Mouse (Mus musculus) adrenal gland, postnatal 10 days (tissue): ENCODE data around the gene Asxl1. TPM values are rescaled to one million over a fixed set of nuclear protein-coding genes. Genes with fewer than 3 reads are reported as not detected.

ENCODE experiments used
- DNase-seq: peaks from one replicate; pipeline ENCODE4 v3.0.0; 2021; ENCODE audit warnings: mixed read lengths
- total RNA-seq, 2 experiments: library from RNA; stranded (reverse); gene quantifications; 2 replicates each; pipeline ENCODE4 v1.2.3; 2021

The Asxl1 gene
- total RNA-seq, 2 experiments from 2014 or later: 23.5 to 30.9 TPM

DNA sequence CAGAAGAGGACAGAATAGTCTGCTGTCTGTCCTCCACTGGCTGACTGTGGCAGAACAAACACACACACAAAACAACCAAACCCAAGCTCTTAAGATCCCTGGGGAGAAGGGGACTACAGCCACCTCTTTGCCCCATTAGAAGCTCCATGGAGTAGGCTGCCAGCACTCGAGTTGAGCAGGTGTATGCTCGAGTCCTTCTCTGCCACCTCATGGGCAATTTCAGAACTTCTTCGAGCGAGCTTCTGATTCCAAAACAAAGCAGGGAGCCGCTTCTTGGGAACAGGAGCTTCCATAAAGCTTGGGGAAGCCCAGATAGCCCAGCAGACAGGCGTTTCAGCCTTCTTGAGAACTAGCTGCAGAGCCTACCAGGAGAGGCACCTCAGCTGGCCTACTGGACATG is 66.9 kb downstream of the Asxl1 start:
- DNase-seq: no peak

DNA sequence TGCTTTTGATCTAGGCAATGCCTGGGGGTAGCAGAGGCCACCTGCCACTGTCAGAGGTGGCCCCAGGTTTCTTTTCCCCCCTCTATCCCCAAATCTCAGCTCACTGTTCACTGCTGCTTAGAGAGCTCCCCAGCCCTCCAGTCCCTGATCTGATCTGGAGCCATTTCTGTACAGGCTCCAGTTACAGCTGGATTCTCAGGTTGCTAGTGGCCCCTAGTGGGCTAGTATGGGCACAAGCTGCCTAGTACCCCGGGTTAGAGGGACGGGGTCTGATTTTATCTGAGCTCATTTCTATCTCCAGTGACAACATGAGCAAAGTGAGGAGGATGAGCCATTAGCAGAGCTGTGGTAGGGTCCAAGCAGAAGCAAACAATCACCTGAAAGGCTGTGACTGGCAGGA is 69.0 kb downstream of the Asxl1 start:
- no peak for DNase-seq

DNA sequence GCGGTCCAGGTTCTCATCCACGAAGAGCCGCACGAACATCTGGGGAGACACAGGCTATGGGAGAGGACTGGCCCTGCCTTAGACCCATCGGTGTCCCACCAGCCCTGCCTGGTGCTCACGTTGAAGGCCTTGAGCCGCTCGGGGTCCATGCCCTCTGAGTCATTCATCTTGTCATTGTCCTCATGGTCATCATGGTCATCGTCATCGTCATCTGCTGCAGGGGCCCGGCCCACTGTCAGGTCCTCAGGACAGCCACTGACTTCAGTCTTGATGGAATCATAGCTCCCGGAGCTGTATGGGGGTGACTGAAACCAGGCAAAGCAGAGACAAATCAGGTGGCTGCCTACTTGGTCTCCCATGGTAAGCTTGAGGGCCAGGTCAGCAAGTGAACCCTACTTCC is 72.2 kb downstream of the Asxl1 start:
- no peak for DNase-seq

DNA sequence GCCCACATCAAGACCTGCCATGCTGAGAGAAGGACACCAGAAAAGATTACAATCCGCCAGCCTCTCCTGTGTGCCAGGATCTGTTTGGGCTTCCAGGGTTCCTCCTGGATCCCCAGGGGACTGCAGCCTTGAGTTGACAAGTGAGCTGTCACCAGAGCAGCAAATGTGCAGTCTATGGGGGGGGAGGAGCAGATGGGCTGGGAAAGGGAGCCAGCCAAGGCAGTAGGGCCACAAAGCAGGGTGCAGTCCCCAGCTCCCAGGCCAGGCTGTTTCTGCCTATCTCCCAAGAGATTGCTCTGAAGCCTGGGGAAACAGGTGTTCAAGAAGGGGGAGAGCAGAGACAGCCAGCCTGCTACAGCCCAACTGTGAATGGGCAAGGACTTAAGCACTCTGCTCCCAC is 72.8 kb downstream of the Asxl1 start:
- peak; percentile 72 for DNase-seq

DNA sequence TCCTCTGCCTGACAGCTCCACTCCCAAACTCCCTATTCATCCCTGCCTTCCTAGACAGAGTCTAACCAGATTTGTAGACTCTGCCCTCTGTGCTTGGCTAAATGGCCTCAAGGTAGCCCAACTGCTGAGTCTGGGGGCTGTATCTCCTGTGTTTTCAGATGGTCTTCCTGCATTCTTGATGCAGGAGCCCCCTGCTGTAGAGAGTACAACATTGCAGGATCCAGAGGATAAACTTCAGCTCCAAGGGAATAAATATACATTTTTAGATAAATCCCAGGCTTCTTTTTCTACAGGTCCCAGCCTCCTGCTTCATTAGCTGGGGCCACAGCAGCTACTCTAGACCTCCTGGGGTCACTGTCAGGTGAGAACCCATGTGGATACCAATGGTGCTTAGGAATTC is 75.6 kb downstream of the Asxl1 start:
- DNase-seq: no peak

DNA sequence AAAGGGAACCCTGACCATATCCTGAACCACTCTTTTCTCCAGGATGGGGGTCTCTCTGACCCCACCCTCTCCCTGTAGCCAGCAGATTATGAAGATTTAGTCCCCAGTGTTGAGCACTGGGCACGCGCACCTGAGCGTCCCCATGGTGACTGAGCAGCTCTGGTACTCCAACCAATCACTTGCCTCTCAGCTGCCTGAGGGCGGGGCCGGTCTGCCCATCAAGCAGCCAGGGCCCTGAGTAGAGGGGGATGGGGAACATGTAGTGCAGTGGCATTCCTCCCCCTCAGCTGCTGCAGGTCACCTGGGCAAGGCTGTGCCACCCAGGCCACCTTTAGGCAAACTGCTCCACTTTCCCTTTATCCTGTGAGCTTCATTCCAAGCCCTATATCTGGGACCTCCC is 76.4 kb downstream of the Asxl1 start:
- DNase-seq: no peak

DNA sequence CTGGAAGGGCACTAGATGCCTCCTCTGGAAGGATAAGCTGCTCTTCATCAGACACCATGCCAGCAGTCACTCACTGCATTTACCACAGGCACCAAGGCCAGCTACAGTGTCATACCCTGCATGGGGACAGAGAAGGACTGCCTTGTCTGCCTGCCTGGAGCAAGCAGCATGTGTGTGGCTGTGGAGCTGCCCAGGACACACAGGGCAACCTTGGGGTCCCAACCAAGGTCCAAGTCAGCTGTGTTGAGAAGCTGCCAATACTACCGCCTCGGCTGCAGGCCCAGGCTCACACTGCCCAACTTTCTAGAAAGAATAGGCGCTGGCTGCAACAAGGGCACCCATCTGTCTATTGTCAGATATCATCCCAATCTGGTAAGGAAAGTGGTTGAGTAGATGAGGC is 77.5 kb downstream of the Asxl1 start:
- peak; percentile 73 for DNase-seq

DNA sequence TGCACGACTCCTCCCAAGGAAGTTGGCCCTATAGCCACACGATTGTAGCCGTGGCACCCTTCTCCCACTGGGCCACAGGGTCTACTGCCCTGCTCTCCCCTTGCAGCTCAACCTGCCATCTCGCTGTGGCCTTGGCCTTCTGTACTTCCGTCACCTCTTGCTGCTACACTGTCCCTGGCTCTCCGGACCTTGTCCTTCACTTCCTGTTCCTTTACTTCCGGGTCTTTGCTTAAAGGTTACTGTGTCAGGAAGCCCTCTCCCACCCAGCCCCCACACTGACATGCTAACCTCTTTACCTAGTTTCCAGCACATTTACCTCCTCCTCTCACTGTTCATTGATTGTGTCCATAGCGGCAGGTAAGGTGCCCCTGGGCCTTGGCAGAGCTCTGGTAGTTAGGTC is 78.9 kb downstream of the Asxl1 start:
- DNase-seq: no peak

DNA sequence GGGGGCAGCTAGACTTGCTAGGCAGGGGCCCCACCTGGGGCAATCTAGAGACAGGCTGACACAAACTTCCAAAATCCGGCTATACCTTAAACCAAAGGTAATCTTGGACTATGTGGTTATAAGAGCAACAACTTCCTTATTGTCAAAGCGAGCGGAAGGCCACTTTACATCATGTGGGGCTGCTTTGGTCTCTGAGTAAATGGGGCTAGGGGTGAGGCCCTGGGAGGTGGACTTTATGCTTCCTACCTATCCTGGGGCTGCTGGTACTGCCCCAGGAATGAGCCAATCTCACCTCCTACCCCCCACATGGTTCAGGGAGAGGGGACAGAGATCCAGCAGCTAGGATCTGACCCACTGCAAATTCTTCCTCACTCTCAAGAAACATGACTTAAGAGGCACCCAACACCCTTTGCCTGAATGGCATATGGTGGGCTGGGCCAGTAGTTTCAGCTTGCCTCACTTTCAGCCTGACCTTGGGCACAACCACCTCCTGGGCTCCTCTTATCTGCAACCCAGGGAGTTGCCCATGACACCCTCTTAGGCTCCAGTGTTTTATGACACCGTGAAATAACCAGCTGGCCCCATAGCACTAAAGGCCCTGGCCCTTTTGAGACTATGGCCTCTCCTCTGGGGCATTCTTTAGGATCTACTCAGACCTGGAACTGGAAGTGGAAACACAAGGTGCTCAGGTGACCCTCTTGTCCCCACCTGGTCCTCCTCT is 79.7 kb downstream of the Asxl1 start:
- DNase-seq: no peak

DNA sequence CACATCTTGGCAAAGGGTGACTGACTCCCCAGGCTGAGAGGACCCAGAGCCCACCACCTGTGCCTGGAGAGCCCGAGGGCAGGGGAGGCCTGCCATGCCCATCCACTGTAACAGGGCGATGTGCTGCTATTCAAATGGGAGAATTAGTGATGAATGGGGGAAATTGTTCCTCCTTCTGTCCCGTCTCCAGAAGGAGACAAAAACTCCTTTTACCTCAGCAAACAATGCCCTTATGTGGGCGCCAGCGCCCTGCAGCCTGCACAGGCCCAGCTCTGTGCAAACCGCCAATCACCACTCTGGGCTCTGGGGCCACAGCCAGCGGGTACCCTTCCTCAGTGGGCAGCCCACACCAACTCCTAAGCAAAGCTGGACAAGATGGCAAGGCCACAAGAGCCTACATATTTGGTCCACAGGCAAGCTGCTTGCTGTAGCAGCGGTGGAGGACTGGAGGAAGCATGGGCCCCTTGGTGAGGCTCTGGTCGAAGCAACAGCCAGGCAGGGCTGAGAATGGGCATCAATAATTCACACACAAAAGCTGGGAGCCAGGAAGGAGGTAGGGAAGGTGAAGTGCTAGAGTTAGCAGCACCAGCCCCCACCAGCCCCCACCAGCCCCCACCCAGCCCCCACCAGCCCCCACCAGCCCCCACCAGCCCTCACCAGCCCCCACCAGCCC is 80.5 kb downstream of the Asxl1 start:
- DNase-seq: no peak

DNA sequence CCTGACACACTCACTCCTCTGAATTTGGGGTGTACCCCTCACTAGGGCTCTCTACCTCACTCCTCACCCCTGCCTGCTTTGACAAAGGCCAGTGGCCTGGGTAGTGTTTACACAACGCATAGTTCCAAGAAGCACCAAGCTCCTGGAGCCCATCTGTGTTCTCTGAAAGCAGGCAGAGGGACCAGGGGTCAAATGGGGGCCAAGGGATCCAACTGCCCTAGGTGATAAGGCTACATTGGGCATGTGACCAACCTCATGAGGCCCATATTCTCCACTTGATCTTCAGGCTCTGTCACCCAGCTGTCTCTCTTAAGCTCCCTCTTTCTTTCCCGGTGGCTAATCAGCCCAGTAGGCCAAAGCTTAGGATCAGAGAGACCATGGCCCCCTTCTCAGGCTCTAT is 81.3 kb downstream of the Asxl1 start:
- DNase-seq: no peak

DNA sequence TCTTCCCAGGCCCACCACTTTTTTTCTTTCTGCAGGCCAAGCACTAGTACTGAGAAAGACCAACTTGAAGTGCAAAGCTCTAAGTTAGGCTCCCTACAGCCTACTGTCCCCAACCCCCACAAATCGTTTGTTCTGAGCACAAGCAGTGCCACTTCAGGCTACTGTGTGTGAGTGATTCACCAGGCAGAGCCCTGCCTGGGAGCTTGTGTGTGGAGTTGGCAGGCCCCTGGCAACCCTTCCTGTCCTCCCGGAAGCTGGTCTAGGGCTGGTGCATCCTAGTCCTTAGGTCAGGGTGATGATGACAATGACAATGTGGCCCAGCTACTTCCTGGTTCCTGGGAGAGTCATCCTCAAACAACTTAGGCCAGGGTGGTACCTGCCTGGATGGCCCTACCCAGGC is 82.9 kb downstream of the Asxl1 start:
- no peak for DNase-seq

DNA sequence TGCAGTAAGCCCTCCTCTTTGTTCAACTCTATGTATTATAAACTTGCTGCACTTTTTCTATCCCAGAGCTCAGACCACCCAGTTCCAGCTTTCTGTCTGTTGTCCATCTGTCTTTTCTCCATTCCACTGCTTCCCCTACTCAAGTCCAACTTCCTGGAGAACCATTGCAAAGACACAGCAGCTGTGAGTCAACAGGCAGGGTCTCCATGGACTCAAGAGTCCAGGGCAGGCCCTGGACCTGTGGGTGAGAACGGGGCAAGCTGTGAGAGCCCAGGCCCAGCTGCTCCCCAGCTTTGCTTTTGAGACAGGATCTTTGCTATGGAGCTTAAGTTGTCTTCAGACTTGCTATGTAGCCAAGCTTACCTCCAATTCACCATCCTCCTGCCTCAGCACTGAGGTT is 84.9 kb downstream of the Asxl1 start:
- DNase-seq: no peak

DNA sequence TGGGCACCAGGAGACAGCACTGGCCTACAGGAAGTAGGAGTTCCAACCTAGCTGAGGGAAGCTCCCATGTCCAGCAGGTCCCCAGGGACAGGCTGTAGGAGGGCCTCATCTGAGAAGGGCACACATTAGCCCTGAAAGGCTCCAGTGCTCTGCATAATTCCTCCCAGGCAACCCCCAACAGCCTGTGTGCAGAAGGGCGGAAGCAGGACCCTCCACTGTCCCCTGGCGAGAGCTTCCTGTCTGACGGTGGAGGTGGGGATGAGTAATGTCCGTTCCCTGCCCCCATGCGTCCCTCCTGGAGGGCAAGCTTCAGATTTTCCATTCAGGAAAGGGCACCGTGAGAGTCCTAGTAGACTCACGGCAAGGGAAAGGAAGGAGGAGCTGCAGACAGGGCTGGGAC is 86.9 kb downstream of the Asxl1 start:
- no peak for DNase-seq

DNA sequence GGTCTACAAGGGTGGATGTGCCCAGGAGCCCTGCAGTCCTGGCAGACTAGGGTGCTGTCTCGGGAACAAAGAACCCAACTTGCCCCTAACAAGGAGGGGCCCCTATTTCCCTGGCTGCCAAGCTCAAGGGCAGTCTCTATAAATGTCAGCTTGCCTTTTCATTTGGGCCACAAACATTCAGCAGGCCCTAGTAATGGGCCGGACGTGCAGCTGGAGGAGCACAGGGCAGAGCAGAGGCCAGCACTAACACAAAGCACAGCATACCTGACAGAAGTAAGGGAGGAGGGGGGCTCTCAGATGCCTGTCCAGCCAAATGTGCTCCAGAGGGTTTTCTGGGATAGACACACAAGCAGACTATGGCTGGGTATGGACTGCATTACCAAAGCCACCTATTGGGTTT is 88.2 kb downstream of the Asxl1 start:
- no peak for DNase-seq

DNA sequence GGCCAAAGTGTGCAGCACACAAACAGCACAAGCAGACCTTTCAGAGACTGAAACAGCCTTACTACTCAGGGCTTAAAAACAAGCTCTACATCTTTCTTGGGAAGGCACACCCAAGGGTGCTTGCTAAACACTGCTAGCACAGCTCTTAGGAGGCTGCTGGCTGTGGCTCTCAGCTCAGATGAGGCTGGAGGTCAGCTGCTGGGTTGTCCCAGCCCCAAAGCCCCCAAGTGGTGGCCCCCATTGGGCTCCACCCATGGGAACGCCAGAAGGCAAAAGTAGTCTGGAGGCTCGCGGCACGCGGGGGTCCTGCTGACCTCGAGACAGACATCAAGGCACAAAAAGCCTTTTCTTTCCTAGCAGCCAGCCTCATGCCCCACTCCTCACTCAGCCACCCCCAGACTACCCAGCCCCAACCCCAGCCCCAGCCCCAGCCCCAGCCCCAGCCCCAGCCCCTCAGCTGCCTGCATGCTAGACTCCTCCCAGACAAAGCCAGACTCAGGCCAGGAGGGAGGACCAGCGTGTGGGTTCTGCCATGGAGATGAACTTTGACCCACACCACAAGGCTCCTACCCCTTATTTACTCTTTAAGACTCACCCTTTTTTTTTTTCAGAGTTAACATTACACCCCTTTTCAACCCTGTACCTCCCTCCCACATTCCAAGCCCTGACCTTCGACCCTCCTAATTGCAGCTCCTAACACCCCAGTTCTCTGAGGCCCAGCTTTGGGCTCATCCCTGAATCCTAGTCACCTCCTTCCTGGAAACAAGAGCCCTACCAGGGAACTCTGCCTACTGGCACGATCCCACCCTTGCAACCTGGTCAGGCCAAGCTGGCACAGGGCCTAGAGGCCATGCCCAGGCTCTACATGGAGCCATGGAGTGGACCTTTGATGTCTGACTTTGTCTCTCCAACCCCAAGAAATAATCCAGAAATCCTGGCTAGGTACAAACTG is 89.5 kb downstream of the Asxl1 start:
- peak; percentile 71 for DNase-seq

DNA sequence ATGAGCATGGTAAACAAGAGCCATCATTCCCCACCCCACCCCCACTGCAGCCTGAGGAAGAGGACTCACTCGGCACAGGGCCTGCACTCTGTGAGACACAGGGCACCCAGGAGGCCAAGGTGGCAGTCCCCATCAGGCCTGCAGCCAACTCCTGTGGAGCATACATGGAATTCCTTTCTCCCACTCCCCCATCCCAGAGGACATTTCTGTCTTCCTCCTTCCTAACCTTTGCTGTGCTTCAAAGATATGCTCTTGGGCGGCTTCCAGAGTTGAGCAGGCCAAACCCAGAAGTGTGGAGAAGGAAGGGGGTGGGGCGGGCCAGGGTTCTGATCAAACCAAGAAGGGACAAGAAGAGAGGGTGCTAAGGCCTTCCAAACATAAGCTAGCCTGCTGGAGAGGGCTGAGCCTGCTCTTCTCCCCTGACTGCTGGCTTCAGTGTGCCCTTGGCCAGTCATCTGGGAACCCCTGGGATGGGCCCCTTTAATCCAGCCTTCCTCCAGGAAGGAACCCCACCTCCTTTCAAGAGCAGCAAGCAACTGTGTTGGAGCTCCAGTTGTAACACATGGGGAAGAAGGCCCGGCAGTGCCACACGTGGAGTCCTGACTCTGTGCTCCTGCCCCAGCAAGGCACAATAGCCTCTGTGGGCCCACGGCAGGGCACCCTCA is 91.1 kb downstream of the Asxl1 start:
- DNase-seq: peak; percentile 81

DNA sequence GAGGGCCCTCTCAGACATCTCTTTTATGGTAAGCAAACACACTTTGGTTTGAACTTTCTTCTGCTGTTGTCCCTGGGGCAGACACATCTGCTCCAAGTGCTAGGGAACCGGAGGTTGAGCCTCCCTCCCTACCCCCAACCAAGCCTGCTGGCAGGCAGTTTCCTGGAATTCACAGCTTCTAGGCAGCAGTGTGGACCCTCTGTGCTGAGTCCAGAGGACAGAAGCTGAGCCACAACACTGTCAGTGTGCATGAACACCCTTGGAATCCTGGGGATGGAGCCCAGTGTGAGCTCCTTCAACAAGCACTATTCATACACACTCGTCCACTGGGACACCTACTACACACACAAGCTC is 91.7 kb downstream of the Asxl1 start:
- DNase-seq: no peak

DNA sequence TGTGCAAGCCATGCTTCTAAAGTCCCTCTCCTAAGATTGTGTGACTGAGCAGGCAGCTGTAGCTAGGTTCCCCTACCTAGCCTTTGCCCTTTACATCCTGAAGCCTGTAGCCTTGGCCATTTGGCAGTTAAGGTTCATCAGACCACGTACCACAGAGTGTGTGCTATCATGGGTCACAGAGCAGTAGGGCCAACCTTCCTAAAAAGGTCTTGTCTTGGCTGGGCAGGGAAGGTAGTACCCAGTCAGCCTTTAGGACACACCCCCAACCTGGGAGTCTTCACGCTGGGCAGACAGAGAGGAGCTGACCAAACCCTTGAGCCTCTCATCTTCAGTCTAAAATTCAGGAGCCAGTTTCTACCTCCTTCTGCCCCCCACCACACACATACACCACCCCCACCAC is 95.1 kb downstream of the Asxl1 start:
- DNase-seq: no peak

DNA sequence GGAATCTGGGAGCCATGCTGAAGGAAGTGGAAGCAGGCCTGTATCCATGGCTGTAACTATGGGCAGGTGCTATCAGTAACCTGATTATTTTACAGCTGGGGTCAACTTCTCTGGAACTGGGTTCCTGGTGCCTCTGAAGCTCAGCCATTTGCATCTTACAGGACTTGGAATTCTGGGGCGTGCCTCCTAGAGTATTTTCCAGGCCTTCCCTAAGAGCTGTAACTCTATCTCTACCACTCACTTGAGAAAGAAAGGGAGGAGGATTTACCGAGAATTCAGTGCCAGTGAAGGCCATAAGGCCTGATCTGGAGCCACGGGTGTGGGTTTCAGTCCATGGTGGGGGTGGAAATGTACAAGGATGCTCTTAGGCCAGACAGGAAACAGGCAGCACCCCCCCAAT is 95.6 kb downstream of the Asxl1 start:
- DNase-seq: no peak

DNA sequence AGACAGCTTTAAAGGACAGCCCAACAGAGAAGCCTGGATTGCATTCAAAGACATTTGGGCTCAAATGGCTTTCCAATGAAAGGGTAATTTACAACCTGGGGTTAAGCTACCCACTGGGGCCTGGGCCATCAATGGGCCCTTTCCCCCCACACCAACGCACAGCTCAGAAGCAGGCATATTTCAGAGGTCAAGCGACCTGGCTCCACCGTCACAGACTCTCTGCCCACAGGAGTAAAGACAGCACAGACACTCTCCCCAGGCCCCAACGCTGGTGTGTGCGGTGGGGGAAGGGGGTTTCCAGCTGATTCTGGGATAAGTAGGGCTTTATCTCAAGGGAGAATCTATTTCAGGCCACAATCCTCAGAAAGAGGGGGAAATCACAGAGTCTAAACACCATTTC is 97.1 kb downstream of the Asxl1 start:
- no peak for DNase-seq

DNA sequence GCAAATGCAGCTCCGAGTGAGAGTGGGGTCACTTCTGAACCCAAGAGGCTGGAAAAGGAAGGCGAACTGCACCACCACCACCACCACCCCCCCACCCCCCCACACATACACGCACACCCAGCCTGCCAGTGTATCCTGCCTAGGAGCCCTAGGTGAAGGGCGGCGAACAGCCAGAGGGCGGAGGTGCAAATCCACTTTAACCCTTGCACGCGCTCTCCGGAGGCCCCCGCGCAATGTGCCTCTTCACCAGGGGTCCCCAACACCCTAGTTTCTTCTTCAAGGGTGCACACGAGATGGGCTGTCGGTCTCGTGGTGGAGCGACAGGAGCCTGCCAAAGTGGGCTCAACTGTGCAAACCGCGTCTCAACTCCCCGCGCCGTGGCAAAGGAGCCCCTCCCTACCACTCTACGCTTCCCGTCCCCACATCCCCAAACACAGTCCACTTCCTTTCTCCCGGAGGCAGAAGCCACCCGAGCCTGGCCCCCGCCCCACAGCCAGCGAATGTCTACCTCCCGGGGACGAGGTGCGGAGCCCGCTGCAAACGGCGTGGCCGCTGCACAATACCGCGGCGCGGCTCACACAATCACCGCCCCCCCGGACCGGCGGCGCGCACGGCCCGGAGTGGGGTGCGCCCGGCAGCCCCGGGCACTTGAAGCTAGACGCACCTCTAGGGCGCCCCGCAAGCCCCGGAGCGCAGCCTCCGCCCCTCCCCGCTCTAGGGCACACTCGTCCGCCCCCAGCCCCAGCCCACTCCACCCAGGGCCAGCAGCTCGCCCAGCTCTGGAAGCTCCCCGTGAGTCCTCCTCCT is 98.0 kb downstream of the Asxl1 start:
- peak; percentile 62 for DNase-seq
